Mouse (Mus musculus): ENCODE measurements around the gene Itpr3. TPM values are rescaled to one million over a fixed set of nuclear protein-coding genes. Genes with fewer than 3 reads are reported as not detected.

The Itpr3 gene
- polyA plus RNA-seq, 1 experiment from 2014 or later = 2.9 TPM

GRCm38 (mm10) chr17:27144152-27144551 is 87.0 kb downstream of the Itpr3 start:
- Histone ChIP-seq H3K36me3 (no peaks in the 10 kb centered on the region), H3K27ac (no peak overlapping the region), H3K9me3 (no peaks in the 10 kb centered on the region), H3K27me3 (ENCODE audit: insufficient read depth, poor library complexity, severe bottlenecking) (peaks cover 34% of the 10 kb centered on the region), H3K4me1 (peaks cover 16% of the 10 kb centered on the region), H3K4me3 (no peak overlapping the region)
- DNase-seq (ENCODE audit: low spot score) = no peak
- 74% methylated on average over 4 of the region's 4 CpGs for WGBS

GRCm38 (mm10) chr17:27146323-27146923 is 89.3 kb downstream of the Itpr3 start:
- Histone ChIP-seq H3K4me3 (no peak overlapping the region), H3K9me3 (no peaks in the 10 kb centered on the region), H3K36me3 (no peaks in the 10 kb centered on the region), H3K4me1 (peaks cover 16% of the 10 kb centered on the region), H3K27ac (no peak overlapping the region), H3K27me3 (ENCODE audit: insufficient read depth, poor library complexity, severe bottlenecking) (peaks cover 31% of the 10 kb centered on the region)
- no peak for DNase-seq (ENCODE audit: low spot score)
- WGBS = 16% methylated on average over 8 of the region's 8 CpGs

- peaks cover 33% of the 10 kb centered on the region for H3K4me1 ChIP-seq
- no peak overlapping the region for H3K4me3 ChIP-seq
- no peaks in the 10 kb centered on the region for H3K9me3 ChIP-seq
- no peak for DNase-seq (ENCODE audit: low spot score)
- H3K27ac ChIP-seq = no peak overlapping the region
- H3K27me3 ChIP-seq (ENCODE audit: insufficient read depth, poor library complexity, severe bottlenecking) = peaks cover 14% of the 10 kb centered on the region
- WGBS = 57% methylated on average over 7 of the region's 7 CpGs
- no peaks in the 10 kb centered on the region for H3K36me3 ChIP-seq
These were observed 93.8 kb downstream of the Itpr3 start for GRCm38 (mm10) chr17:27150871-27151270.

GRCm38 (mm10) chr17:27151411-27151810 is 94.3 kb downstream of the Itpr3 start:
- 70% methylated on average over 8 of the region's 8 CpGs for WGBS
- Histone ChIP-seq H3K9me3 (no peaks in the 10 kb centered on the region), H3K4me3 (no peak overlapping the region), H3K27ac (no peak overlapping the region), H3K36me3 (no peaks in the 10 kb centered on the region), H3K4me1 (peaks cover 35% of the 10 kb centered on the region), H3K27me3 (ENCODE audit: insufficient read depth, poor library complexity, severe bottlenecking) (peaks cover 14% of the 10 kb centered on the region)
- DNase-seq (ENCODE audit: low spot score) = no peak

- Histone ChIP-seq H3K4me1 (peaks cover 37% of the 10 kb centered on the region), H3K27ac (peak overlapping the region; percentile 31; the same call in 1 of the 2 replicates), H3K9me3 (no peaks in the 10 kb centered on the region), H3K4me3 (no peak overlapping the region), H3K27me3 (ENCODE audit: insufficient read depth, poor library complexity, severe bottlenecking) (peaks cover 14% of the 10 kb centered on the region), H3K36me3 (no peaks in the 10 kb centered on the region)
- no peak for DNase-seq (ENCODE audit: low spot score)
- WGBS = 54% methylated on average over 8 of the region's 8 CpGs
These were observed 96.0 kb downstream of the Itpr3 start for GRCm38 (mm10) chr17:27152976-27153723.

- H3K9me3 ChIP-seq = no peaks in the 10 kb centered on the region
- H3K27ac ChIP-seq = peak overlapping the region; percentile 31; the same call in 1 of the 2 replicates
- H3K4me3 ChIP-seq = no peak overlapping the region
- WGBS = 59% methylated on average over 9 of the region's 9 CpGs
- H3K27me3 ChIP-seq (ENCODE audit: insufficient read depth, poor library complexity, severe bottlenecking) = peaks cover 10% of the 10 kb centered on the region; the same call in 1 of the 2 replicates
- no peaks in the 10 kb centered on the region for H3K36me3 ChIP-seq
- H3K4me1 ChIP-seq = peaks cover 37% of the 10 kb centered on the region
- no peak for DNase-seq (ENCODE audit: low spot score)
These were observed 96.7 kb downstream of the Itpr3 start for GRCm38 (mm10) chr17:27153773-27154193.

- Histone ChIP-seq H3K9me3 (no peaks in the 10 kb centered on the region), H3K4me3 (no peak overlapping the region), H3K27me3 (ENCODE audit: insufficient read depth, poor library complexity, severe bottlenecking) (peaks cover 10% of the 10 kb centered on the region; the same call in 1 of the 2 replicates), H3K36me3 (no peaks in the 10 kb centered on the region), H3K27ac (no peak overlapping the region), H3K4me1 (peaks cover 37% of the 10 kb centered on the region)
- 89% methylated on average over 14 of the region's 14 CpGs for WGBS
- no peak for DNase-seq (ENCODE audit: low spot score)
These were observed 97.2 kb downstream of the Itpr3 start for GRCm38 (mm10) chr17:27154256-27154655.

GRCm38 (mm10) chr17:27154881-27155280 is 97.8 kb downstream of the Itpr3 start:
- Histone ChIP-seq H3K27me3 (ENCODE audit: insufficient read depth, poor library complexity, severe bottlenecking) (peaks cover 7% of the 10 kb centered on the region; the same call in 1 of the 2 replicates), H3K36me3 (no peaks in the 10 kb centered on the region), H3K4me3 (no peak overlapping the region), H3K9me3 (no peaks in the 10 kb centered on the region), H3K4me1 (peaks cover 37% of the 10 kb centered on the region), H3K27ac (no peak overlapping the region)
- DNase-seq (ENCODE audit: low spot score) = no peak
- 72% methylated on average over 6 of the region's 6 CpGs for WGBS

- Histone ChIP-seq H3K36me3 (no peaks in the 10 kb centered on the region), H3K27me3 (ENCODE audit: insufficient read depth, poor library complexity, severe bottlenecking) (peaks cover 5% of the 10 kb centered on the region; the same call in 1 of the 2 replicates), H3K4me3 (no peak overlapping the region), H3K4me1 (peaks cover 37% of the 10 kb centered on the region), H3K9me3 (no peaks in the 10 kb centered on the region), H3K27ac (no peak overlapping the region)
- DNase-seq (ENCODE audit: low spot score) = no peak
- WGBS = 90% methylated on average over 8 of the region's 8 CpGs
These were observed 98.6 kb downstream of the Itpr3 start for GRCm38 (mm10) chr17:27155752-27156151.

GRCm38 (mm10) chr17:27158439-27158838 is 101.3 kb downstream of the Itpr3 start:
- Histone ChIP-seq H3K27me3 (ENCODE audit: insufficient read depth, poor library complexity, severe bottlenecking) (0 out of 2 replicates have a peak, but pooled peaks cover 3% of the 10 kb centered on the region), H3K4me1 (peaks cover 22% of the 10 kb centered on the region), H3K4me3 (no peak overlapping the region), H3K9me3 (no peaks in the 10 kb centered on the region), H3K27ac (no peak overlapping the region), H3K36me3 (no peaks in the 10 kb centered on the region)
- WGBS = 78% methylated on average over 6 of the region's 6 CpGs
- DNase-seq (ENCODE audit: low spot score) = no peak

- Histone ChIP-seq H3K27me3 (ENCODE audit: insufficient read depth, poor library complexity, severe bottlenecking) (0 out of 2 replicates have a peak, but pooled peaks cover 10% of the 10 kb centered on the region), H3K9me3 (no peaks in the 10 kb centered on the region), H3K4me1 (peaks cover 15% of the 10 kb centered on the region), H3K4me3 (no peak overlapping the region), H3K27ac (no peak overlapping the region), H3K36me3 (no peaks in the 10 kb centered on the region)
- WGBS = 68% methylated on average over 7 of the region's 7 CpGs
- DNase-seq (ENCODE audit: low spot score) = no peak
These were observed 102.1 kb downstream of the Itpr3 start for GRCm38 (mm10) chr17:27159169-27159568.

- no peak for DNase-seq (ENCODE audit: low spot score)
- no peak overlapping the region for H3K27ac ChIP-seq
- no peaks in the 10 kb centered on the region for H3K9me3 ChIP-seq
- H3K36me3 ChIP-seq = no peaks in the 10 kb centered on the region
- no peak overlapping the region for H3K4me3 ChIP-seq
- whole genome bisulfite sequencing = 77% methylated on average over 4 of the region's 4 CpGs
- peaks cover 15% of the 10 kb centered on the region for H3K4me1 ChIP-seq
- 0 out of 2 replicates have a peak, but pooled peaks cover 12% of the 10 kb centered on the region for H3K27me3 ChIP-seq (ENCODE audit: insufficient read depth, poor library complexity, severe bottlenecking)
These were observed 103.8 kb downstream of the Itpr3 start for GRCm38 (mm10) chr17:27160905-27161304.

All from heart, embryonic 10.5 days (tissue).